Mouse (Mus musculus) liver, postnatal 0 days (tissue): ENCODE data around the gene Paox.

Source experiments
- CTCF ChIP-seq: sonication (generic); IDR thresholded peaks from 2 replicates; pipeline ENCODE4 v1.5.1; 2016; ENCODE audit warnings: antibody characterized with exemption, low read depth
- EP300 ChIP-seq: IDR thresholded peaks from 2 replicates; pipeline ENCODE4 v1.6.1; 2016; ENCODE audit warnings: antibody characterized with exemption, low read depth, mild to moderate bottlenecking

GRCm38 (mm10) chr7:140090601-140091000, 25.0 kb upstream of the Paox start:
- TF ChIP-seq CTCF: no peak
- TF ChIP-seq EP300: no peak
